Mouse (Mus musculus): Measurements from ENCODE around the gene Rreb1.

DNA sequence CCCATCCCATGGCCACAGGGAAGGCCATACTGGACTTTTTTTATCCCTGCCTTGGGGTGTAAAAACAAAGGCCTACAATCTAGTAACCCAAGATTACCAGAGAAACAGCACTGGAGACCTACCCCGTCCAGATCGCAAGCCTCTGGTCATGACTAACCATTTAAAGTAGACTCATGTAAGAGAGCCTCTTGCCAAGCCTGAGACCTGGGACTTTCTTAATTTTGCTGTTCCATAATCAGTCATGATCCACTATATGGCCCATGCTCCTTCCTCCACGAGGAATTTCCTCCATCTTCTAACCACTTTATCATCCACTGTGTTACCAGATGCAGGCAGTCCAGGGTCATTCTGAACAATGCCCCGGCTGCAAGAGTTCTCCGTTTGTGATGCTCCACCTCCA, 98.2 kb downstream of the Rreb1 start:
- TF ChIP-seq CTCF (IDR thresholded peaks at IDR 0.05; ENCODE audit: low read depth) = no peak
- no peak for TF ChIP-seq EP300 (IDR thresholded peaks at IDR 0.05; ENCODE audit: low read depth)

Measured in liver, postnatal 0 days (tissue).